Mouse (Mus musculus) erythroblast, embryonic 14.5 days (primary cell): ENCODE data around the gene Fam210b.

Source experiments
- GATA1 ChIP-seq: IDR thresholded peaks from 2 replicates; pipeline ENCODE4 v1.6.1; 2012; ENCODE audit warnings: low read length, inconsistent platforms, mixed read lengths
- TAL1 ChIP-seq: IDR thresholded peaks from 3 replicates; pipeline ENCODE4 v1.6.1; 2012; ENCODE audit warnings: low read length, inconsistent platforms, mixed read lengths

DNA sequence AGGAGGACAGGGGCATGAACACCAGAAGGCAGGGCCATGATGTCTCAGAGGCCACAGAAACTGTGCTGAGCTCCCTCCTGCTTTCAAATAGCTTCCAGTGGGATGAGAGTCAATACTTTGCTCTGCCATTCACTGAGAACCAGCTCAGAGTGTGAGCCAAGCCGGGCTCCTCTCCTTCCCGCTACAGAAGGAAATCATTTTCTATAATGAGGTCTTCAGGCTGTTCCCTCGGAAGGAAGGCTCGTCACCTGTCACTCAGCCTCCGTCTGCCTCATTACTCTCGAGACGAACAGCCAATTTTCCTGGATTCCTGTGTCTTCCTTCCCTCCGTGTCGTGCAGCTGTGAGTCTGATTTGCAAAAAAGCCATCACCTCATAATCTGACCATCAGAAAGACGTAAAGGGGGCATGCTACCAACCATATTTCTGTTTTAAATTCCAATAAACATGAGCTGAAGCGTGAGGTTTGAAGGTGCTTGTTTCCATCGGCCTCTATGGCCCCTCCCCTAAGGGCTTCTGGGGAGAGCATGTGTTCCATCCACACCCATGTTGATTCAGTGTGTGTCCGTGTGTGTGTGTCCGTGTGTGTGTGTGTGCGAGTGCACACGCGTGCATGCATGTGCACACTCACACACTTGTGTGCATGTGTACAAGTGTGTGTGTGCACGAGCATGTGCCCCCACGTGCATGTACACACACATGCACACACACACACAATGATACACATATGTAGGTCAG is 7.0 kb upstream of the Fam210b start:
- TF ChIP-seq GATA1 (no peak), TAL1 (no peak)
